Mouse (Mus musculus): ENCODE measurements around the gene Nanos2.

Nanos2 gene

GRCm38 (mm10) chr7:18987100-18987499 is at the start of gene Nanos2:
Nanos2 (plus strand) TSS chr7:18987400.
- in situ Hi-C loops (cut with MboI, MseI), result no loop called here

- in situ Hi-C loops (cut with MboI, MseI), result no loop called here
Observed at GRCm38 (mm10) chr7:18942376-18942775, 44.8 kb upstream of the Nanos2 start.

- in situ Hi-C loops (cut with MboI, MseI), result no loop called here
Observed at GRCm38 (mm10) chr7:18942815-18943214, 44.4 kb upstream of the Nanos2 start.

GRCm38 (mm10) chr7:18948151-18948550 is 39.0 kb upstream of the Nanos2 start:
- in situ Hi-C loops (cut with MboI, MseI), result no loop called here

- in situ Hi-C loops (cut with MboI, MseI), result no loop called here
Observed at GRCm38 (mm10) chr7:18949781-18950522, 37.2 kb upstream of the Nanos2 start.

- in situ Hi-C loops (cut with MboI, MseI), result no loop called here
Observed at GRCm38 (mm10) chr7:18950523-18951315, 36.5 kb upstream of the Nanos2 start.

- in situ Hi-C loops (cut with MboI, MseI), result no loop called here
Observed at GRCm38 (mm10) chr7:18951397-18951796, 35.8 kb upstream of the Nanos2 start.

- in situ Hi-C loops (cut with MboI, MseI), result no loop called here
Observed at GRCm38 (mm10) chr7:18957569-18958383, 29.4 kb upstream of the Nanos2 start.

GRCm38 (mm10) chr7:18958384-18958766 is 28.8 kb upstream of the Nanos2 start:
- in situ Hi-C loops (cut with MboI, MseI), result no loop called here

GRCm38 (mm10) chr7:18959446-18959845 is 27.8 kb upstream of the Nanos2 start:
- in situ Hi-C loops (cut with MboI, MseI), result no loop called here

GRCm38 (mm10) chr7:18962171-18962792 is 24.9 kb upstream of the Nanos2 start:
- in situ Hi-C loops (cut with MboI, MseI), result no loop called here

- in situ Hi-C loops (cut with MboI, MseI), result no loop called here
Observed at GRCm38 (mm10) chr7:18962795-18963194, 24.4 kb upstream of the Nanos2 start.

GRCm38 (mm10) chr7:18963294-18963843 is 23.8 kb upstream of the Nanos2 start:
- in situ Hi-C loops (cut with MboI, MseI), result no loop called here

- in situ Hi-C loops (cut with MboI, MseI), result no loop called here
Observed at GRCm38 (mm10) chr7:18965312-18965711, 21.9 kb upstream of the Nanos2 start.

GRCm38 (mm10) chr7:18967603-18968002 is 19.6 kb upstream of the Nanos2 start:
- in situ Hi-C loops (cut with MboI, MseI), result no loop called here

- in situ Hi-C loops (cut with MboI, MseI), result no loop called here
Observed at GRCm38 (mm10) chr7:18970956-18971355, 16.2 kb upstream of the Nanos2 start.

- in situ Hi-C loops (cut with MboI, MseI), result no loop called here
Observed at GRCm38 (mm10) chr7:18978381-18978780, 8.8 kb upstream of the Nanos2 start.

GRCm38 (mm10) chr7:18986503-18986902 is 697 bp upstream of the Nanos2 start:
- in situ Hi-C loops (cut with MboI, MseI), result no loop called here

GRCm38 (mm10) chr7:18987747-18988146 is 547 bp downstream of the Nanos2 start:
- in situ Hi-C loops (cut with MboI, MseI), result no loop called here

GRCm38 (mm10) chr7:18988780-18989179 is 1.6 kb downstream of the Nanos2 start:
- in situ Hi-C loops (cut with MboI, MseI), result no loop called here

GRCm38 (mm10) chr7:18989995-18990394 is 2.8 kb downstream of the Nanos2 start:
- in situ Hi-C loops (cut with MboI, MseI), result no loop called here

Data from regulatory T cell (primary cell).